ENCODE assay signal across 8 mouse cellular contexts in the genomic region with DNA sequence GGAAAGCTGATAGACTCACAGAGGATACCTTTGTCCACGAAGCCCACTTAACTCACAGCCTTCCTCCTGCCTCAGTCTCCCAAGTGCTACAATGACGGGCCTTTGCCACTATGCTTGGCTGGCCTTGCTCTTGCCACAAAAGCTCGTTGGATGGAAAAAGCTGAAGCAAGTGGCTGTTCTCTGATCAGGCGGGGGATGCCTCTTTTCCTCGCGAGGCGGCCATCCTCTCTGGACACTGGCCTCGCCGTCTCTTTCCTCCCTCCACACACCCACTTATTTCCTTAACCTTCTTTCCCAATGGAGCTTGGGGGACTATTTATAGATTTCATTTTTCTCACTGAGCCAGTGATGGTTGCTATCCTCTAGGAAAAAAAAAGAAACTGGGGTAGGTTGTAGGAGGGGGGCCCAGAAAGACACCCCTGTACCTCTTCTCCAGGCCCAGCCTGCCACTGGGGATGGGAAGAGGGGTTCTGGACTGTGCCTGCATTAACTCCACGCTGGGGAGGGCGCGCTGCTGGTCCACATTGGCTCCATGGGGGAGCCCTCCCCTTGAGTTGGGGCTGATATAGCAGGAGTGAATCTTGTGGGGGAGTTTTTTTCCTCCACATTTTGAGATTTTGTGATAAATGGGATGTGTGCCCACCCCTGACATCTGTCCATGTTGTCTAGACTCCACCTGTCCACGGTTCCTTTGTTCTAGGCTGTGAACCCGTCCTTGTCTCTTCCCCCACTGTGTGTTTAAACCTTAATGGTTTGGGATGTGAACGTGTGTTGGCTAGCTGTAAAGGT. TPM values are rescaled to one million over a fixed set of nuclear protein-coding genes. Genes with fewer than 3 reads are reported as not detected.
DNase-seq lines count a peak whose midpoint lies in the region; ATAC-seq and TF ChIP-seq lines count a peak whose summit lies in the region.

No protein-coding gene starts in this region.

- no peaks in the 10 kb centered on the region for H3K9me3 ChIP-seq in kidney, embryonic 14.5 days (ENCODE audit: control insufficient read depth, low read length)
- no peaks in the 10 kb centered on the region for H3K9me3 ChIP-seq in hindbrain, embryonic 10.5 days
- no peaks in the 10 kb centered on the region for H3K9me3 ChIP-seq in midbrain, embryonic 12.5 days

- no peaks in the 10 kb centered on the region for H3K27me3 ChIP-seq in kidney, embryonic 14.5 days (ENCODE audit: control insufficient read depth, insufficient read depth, low read length)
- no peaks in the 10 kb centered on the region for H3K27me3 ChIP-seq in hindbrain, embryonic 10.5 days (ENCODE audit: insufficient read depth, poor library complexity, severe bottlenecking)
- H3K27me3 ChIP-seq in midbrain, embryonic 12.5 days: no peaks in the 10 kb centered on the region

- H3K4me1 ChIP-seq in kidney, embryonic 14.5 days (ENCODE audit: control insufficient read depth, insufficient read depth, low read length): peaks cover 91% of the 10 kb centered on the region
- peaks cover 6% of the 10 kb centered on the region for H3K4me1 ChIP-seq in cortical plate, adult 2 months (ENCODE audit: control insufficient read depth, insufficient read depth, low read length)
- H3K4me1 ChIP-seq in hindbrain, embryonic 10.5 days (replicated peaks): peaks cover 99% of the 10 kb centered on the region
- peaks cover 95% of the 10 kb centered on the region for H3K4me1 ChIP-seq in midbrain, embryonic 12.5 days

- no peak for ATAC-seq in kidney, embryonic 14.5 days (ENCODE audit: low FRiP score, low TSS enrichment)
- no peak for ATAC-seq in midbrain, embryonic 12.5 days (ENCODE audit: low FRiP score, low read depth)
- ATAC-seq in cerebellum, adult (ENCODE audit: insufficient number of reproducible peaks, low FRiP score, low TSS enrichment): no peak

- TF ChIP-seq CTCF in cortical plate, adult 2 months (IDR thresholded peaks at IDR 0.05; ENCODE audit: extremely low read depth, insufficient read depth, low read length): no peak

- peak overlapping the region; percentile 99; the same call in 1 of the 2 replicates for H3K27ac ChIP-seq in kidney, embryonic 14.5 days (ENCODE audit: low read depth, low read length)
- peak overlapping the region; percentile 80 for H3K27ac ChIP-seq in cortical plate, adult 2 months (ENCODE audit: insufficient read depth, low read length)
- H3K27ac ChIP-seq in hindbrain, embryonic 10.5 days: peak overlapping the region; percentile 93
- H3K27ac ChIP-seq in midbrain, embryonic 12.5 days (replicated peaks): peak overlapping the region; percentile 90

- peak; percentile 16; the same call in 1 of the 2 replicates for TF ChIP-seq POLR2A in cortical plate, adult 2 months (IDR thresholded peaks at IDR 0.05; ENCODE audit: extremely low read depth, insufficient read depth, low read length)

- 55% methylated on average over 15 of the region's 15 CpGs for WGBS in kidney, embryonic 14.5 days
- 69% methylated on average over 15 of the region's 15 CpGs for WGBS in hindbrain, embryonic 10.5 days
- 60% methylated on average over 15 of the region's 15 CpGs for WGBS in midbrain, embryonic 12.5 days

- DNase-seq in kidney, adult 8-10 months: no peak
- no peak for DNase-seq in hindbrain, embryonic 10.5 days (ENCODE audit: low spot score)
- DNase-seq in yolk sac, embryonic 10.5 days (ENCODE audit: low spot score): no peak
- DNase-seq in gastrocnemius, adult 18-20 months (ENCODE audit: low spot score): no peak

- H3K36me3 ChIP-seq in kidney, embryonic 14.5 days (ENCODE audit: control insufficient read depth, insufficient read depth, low read length): peaks cover 53% of the 10 kb centered on the region
- H3K36me3 ChIP-seq in hindbrain, embryonic 10.5 days: peaks cover 62% of the 10 kb centered on the region
- peaks cover 53% of the 10 kb centered on the region for H3K36me3 ChIP-seq in midbrain, embryonic 12.5 days

- peak overlapping the region; percentile 21; the same call in 1 of the 2 replicates for H3K4me2 ChIP-seq in kidney, embryonic 14.5 days (replicated peaks; ENCODE audit: low read depth, low read length)
- H3K4me2 ChIP-seq in midbrain, embryonic 12.5 days (replicated peaks): 0 out of 2 replicates have a peak overlapping the region, but pooled peaks have one; percentile 10

- peak overlapping the region; percentile 8; the same call in 1 of the 2 replicates for H3K9ac ChIP-seq in kidney, embryonic 14.5 days (ENCODE audit: low read depth, low read length)
- peak overlapping the region; percentile 29; the same call in 1 of the 2 replicates for H3K9ac ChIP-seq in midbrain, embryonic 12.5 days (replicated peaks)

- H3K4me3 ChIP-seq in kidney, embryonic 14.5 days (ENCODE audit: low read length): no peak overlapping the region
- no peak overlapping the region for H3K4me3 ChIP-seq in cortical plate, adult 2 months (ENCODE audit: insufficient read depth, low read length)
- peak overlapping the region; percentile 30 for H3K4me3 ChIP-seq in hindbrain, embryonic 10.5 days
- no peak overlapping the region for H3K4me3 ChIP-seq in midbrain, embryonic 12.5 days

RNA-seq across cellular contexts. Expression of a gene that starts 8.4 kb away (rescaled TPM):
- polyA plus RNA-seq in kidney, embryonic 14.5 days (2014; fragmentation: Nextera tagmentation; extraction: Ambion mirVana): 80.0 and 104 TPM in 2 replicates
- 150 and 180 TPM in 2 replicates for polyA plus RNA-seq in cortical plate, adult 2 months (2012; rRNA removed)
- polyA plus RNA-seq in hindbrain, embryonic 10.5 days (2016; fragmentation: Nextera tagmentation; extraction: Ambion mirVana): 95.3 and 153 TPM in 2 replicates
- polyA plus RNA-seq in midbrain, embryonic 12.5 days (2016; fragmentation: Nextera tagmentation; extraction: Ambion mirVana): 227 and 233 TPM in 2 replicates
- 10 to 100 TPM; 28.9 to 37.5 TPM for total RNA-seq in gastrocnemius, adult 18-20 months (2021)

RNA-seq across cellular contexts. Expression of a gene that starts 9.3 kb away (rescaled TPM):
- polyA plus RNA-seq in kidney, embryonic 14.5 days (2014; fragmentation: Nextera tagmentation; extraction: Ambion mirVana): 42.3 and 46.2 TPM in 2 replicates
- polyA plus RNA-seq in cortical plate, adult 2 months (2012; rRNA removed): 26.6 and 33.8 TPM in 2 replicates
- polyA plus RNA-seq in hindbrain, embryonic 10.5 days (2016; fragmentation: Nextera tagmentation; extraction: Ambion mirVana): 22.3 and 24.6 TPM in 2 replicates
- polyA plus RNA-seq in midbrain, embryonic 12.5 days (2016; fragmentation: Nextera tagmentation; extraction: Ambion mirVana): 41.7 and 46.4 TPM in 2 replicates
- total RNA-seq in gastrocnemius, adult 18-20 months (2021): 10 to 100 TPM; 40.6 to 47.9 TPM

RNA-seq across cellular contexts. Expression of a gene that starts 15.4 kb away (rescaled TPM):
- polyA plus RNA-seq in kidney, embryonic 14.5 days (2014; fragmentation: Nextera tagmentation; extraction: Ambion mirVana): 10.3 and 12.1 TPM in 2 replicates
- 13.1 and 13.9 TPM in 2 replicates for polyA plus RNA-seq in cortical plate, adult 2 months (2012; rRNA removed)
- 12.9 and 14.4 TPM in 2 replicates for polyA plus RNA-seq in hindbrain, embryonic 10.5 days (2016; fragmentation: Nextera tagmentation; extraction: Ambion mirVana)
- 12.9 and 13.6 TPM in 2 replicates for polyA plus RNA-seq in midbrain, embryonic 12.5 days (2016; fragmentation: Nextera tagmentation; extraction: Ambion mirVana)
- total RNA-seq in gastrocnemius, adult 18-20 months (2021): 1 to 10 TPM; 5.4 to 6.5 TPM

RNA-seq across cellular contexts. Expression of a gene that starts 16.7 kb away (rescaled TPM):
- 8.1 and 8.4 TPM in 2 replicates for polyA plus RNA-seq in kidney, embryonic 14.5 days (2014; fragmentation: Nextera tagmentation; extraction: Ambion mirVana)
- polyA plus RNA-seq in cortical plate, adult 2 months (2012; rRNA removed): 274 and 285 TPM in 2 replicates
- 7.1 and 15.0 TPM in 2 replicates for polyA plus RNA-seq in hindbrain, embryonic 10.5 days (2016; fragmentation: Nextera tagmentation; extraction: Ambion mirVana)
- 19.3 and 20.0 TPM in 2 replicates for polyA plus RNA-seq in midbrain, embryonic 12.5 days (2016; fragmentation: Nextera tagmentation; extraction: Ambion mirVana)
- 1 to 10 TPM; 1.6 to 1.9 TPM for total RNA-seq in gastrocnemius, adult 18-20 months (2021)

RNA-seq across cellular contexts. Expression of a gene that starts 18.9 kb away (rescaled TPM):
- polyA plus RNA-seq in kidney, embryonic 14.5 days (2014; fragmentation: Nextera tagmentation; extraction: Ambion mirVana): 519 and 582 TPM in 2 replicates
- polyA plus RNA-seq in cortical plate, adult 2 months (2012; rRNA removed): 620 and 641 TPM in 2 replicates
- polyA plus RNA-seq in hindbrain, embryonic 10.5 days (2016; fragmentation: Nextera tagmentation; extraction: Ambion mirVana): 484 and 504 TPM in 2 replicates
- 379 and 384 TPM in 2 replicates for polyA plus RNA-seq in midbrain, embryonic 12.5 days (2016; fragmentation: Nextera tagmentation; extraction: Ambion mirVana)
- 100 to 1,000 TPM; 573 to 611 TPM for total RNA-seq in gastrocnemius, adult 18-20 months (2021)
